Mouse (Mus musculus) liver, postnatal 0 days (tissue): ENCODE measurements at regions not wholly inside any gene's neighbourhood (a gene's known extent, or its start where the extent isn't known, plus 50 kb on each side); places are given as distances from the start of the nearest gene placed in this dataset.

Source experiments
- ATAC-seq: fragments of 200-750 bp; cut with Nextera tagmentation; 2 replicates; pipeline ENCODE4 v1.8.0; 2017; ENCODE audit warnings: mild to moderate bottlenecking, moderate library complexity
- DNase-seq: peaks from one replicate; pipeline ENCODE4 v3.0.0-alpha.2; 2016
- H3K27ac ChIP-seq: fragments of 300-500 bp; sonication (generic); 2 replicates; pipeline ENCODE4 v1.5.1; 2014; ENCODE audit warnings: antibody characterized with exemption, moderate library complexity, mild to moderate bottlenecking, low read depth
- H3K27me3 ChIP-seq: fragments of 300-500 bp; sonication (generic); 2 replicates; pipeline ENCODE4 v1.6.1; 2014; ENCODE audit warnings: low read length, control low read depth, mixed read lengths; ENCODE audit not compliant: insufficient read depth
- H3K36me3 ChIP-seq: fragments of 300-500 bp; sonication (generic); replicated peaks from 2 replicates; pipeline ENCODE4 v1.6.1; 2014; ENCODE audit warnings: mild to moderate bottlenecking, control low read depth, low read length, moderate library complexity, mixed read lengths; ENCODE audit not compliant: insufficient read depth
- H3K4me1 ChIP-seq: fragments of 300-500 bp; sonication (generic); 2 replicates; pipeline ENCODE4 v1.6.1; 2014; ENCODE audit warnings: antibody characterized with exemption, mild to moderate bottlenecking, control low read depth; ENCODE audit not compliant: insufficient read depth
- H3K4me2 ChIP-seq: fragments of 300-500 bp; sonication (generic); 2 replicates; pipeline ENCODE4 v1.6.1; 2014; ENCODE audit warnings: low read depth, mild to moderate bottlenecking, low read length, moderate library complexity, mixed read lengths
- H3K4me3 ChIP-seq: fragments of 300-500 bp; sonication (generic); 2 replicates; pipeline ENCODE4 v1.5.1; 2014; ENCODE audit warnings: low read depth, low read length
- H3K9ac ChIP-seq: fragments of 300-500 bp; sonication (generic); replicated peaks from 2 replicates; pipeline ENCODE4 v1.6.1; 2014; ENCODE audit warnings: mild to moderate bottlenecking, moderate library complexity
- H3K9me3 ChIP-seq: fragments of 300-500 bp; sonication (generic); 2 replicates; pipeline ENCODE4 v1.6.1; 2016; ENCODE audit warnings: mild to moderate bottlenecking, control low read depth, low read length, mixed read lengths
- CTCF ChIP-seq: sonication (generic); IDR thresholded peaks from 2 replicates; pipeline ENCODE4 v1.5.1; 2016; ENCODE audit warnings: antibody characterized with exemption, low read depth
- EP300 ChIP-seq: IDR thresholded peaks from 2 replicates; pipeline ENCODE4 v1.6.1; 2016; ENCODE audit warnings: antibody characterized with exemption, low read depth, mild to moderate bottlenecking
- WGBS: fragments of 180-500 bp; shearing (Covaris S2); extraction: QIAGEN DNeasy Blood & Tissue Kit; methylation state at CpG from one replicate; pipeline ENCODE4 v1.1.7; 2014; ENCODE audit not compliant: insufficient replicate concordance; 5-methylcytosine and 5-hydroxymethylcytosine counted together

DNA sequence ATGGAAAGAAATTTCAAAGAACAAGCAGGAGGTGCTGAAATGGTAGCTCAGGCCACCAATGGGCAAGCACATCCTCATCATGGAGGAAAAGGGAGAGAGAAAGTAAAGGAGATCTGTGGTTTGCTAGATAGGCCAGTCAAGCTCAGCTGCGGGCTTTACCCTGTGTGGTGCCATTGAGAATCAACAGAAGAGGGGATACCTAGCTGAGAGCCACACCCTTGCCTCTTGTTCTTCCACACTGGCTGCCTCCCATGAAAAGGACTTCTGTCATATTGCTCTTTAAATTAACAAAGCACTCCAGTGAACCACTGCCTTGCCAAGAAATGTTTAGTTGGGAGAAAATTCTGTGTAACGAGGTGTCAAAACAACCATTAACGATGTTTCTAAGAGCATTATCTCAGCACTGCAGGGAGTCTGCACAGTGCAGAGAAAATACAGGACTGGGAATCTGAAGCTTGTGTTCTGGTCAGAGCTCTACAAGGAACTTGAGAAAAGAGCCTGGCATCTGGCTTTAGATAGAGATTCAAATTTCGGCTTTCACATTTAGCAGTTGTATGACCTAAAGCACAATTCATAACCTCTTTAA, 510.7 kb upstream of the Tle4 start:
- Histone ChIP-seq H3K4me2 (no peak overlapping the region), H3K9ac (no peak overlapping the region), H3K9me3 (no peaks in the 10 kb centered on the region), H3K27ac (no peak overlapping the region), H3K4me3 (no peak overlapping the region), H3K36me3 (no peaks in the 10 kb centered on the region), H3K27me3 (no peaks in the 10 kb centered on the region), H3K4me1 (no peaks in the 10 kb centered on the region)
- 80% methylated on average over 4 of the region's 4 CpGs for WGBS
- DNase-seq (no peak), ATAC-seq (no peak)
- TF ChIP-seq CTCF (no peak), EP300 (no peak)

DNA sequence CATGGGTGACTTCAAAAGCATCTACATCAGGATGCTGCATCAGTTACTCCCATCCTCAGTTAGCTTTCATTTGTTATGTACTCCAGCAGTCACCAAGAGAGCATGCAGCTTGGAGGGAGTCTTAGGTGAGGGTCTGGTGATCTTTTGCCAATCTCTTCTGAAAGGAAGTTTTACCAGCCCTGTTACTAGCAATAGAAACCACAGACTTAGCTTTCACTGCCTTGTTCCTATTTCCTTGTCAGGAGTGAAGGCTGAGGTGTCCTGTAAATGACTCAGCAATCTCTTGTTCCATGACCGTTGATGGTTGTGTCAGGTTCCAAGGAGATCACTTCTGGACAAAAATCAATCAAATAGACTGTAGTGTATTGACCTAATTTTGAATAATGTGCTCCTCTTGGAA, 497.2 kb upstream of the Tle4 start:
- no peaks in the 10 kb centered on the region for H3K27me3 ChIP-seq
- no peak overlapping the region for H3K4me3 ChIP-seq
- no peak for ATAC-seq
- H3K4me1 ChIP-seq, result no peaks in the 10 kb centered on the region
- H3K4me2 ChIP-seq, result no peak overlapping the region
- no peaks in the 10 kb centered on the region for H3K36me3 ChIP-seq
- H3K27ac ChIP-seq, result no peak overlapping the region
- no peak overlapping the region for H3K9ac ChIP-seq
- TF ChIP-seq CTCF (no peak), EP300 (no peak)
- WGBS, result 25% methylated on average over 1 of the region's 1 CpGs
- no peak for DNase-seq
- H3K9me3 ChIP-seq, result no peaks in the 10 kb centered on the region

DNA sequence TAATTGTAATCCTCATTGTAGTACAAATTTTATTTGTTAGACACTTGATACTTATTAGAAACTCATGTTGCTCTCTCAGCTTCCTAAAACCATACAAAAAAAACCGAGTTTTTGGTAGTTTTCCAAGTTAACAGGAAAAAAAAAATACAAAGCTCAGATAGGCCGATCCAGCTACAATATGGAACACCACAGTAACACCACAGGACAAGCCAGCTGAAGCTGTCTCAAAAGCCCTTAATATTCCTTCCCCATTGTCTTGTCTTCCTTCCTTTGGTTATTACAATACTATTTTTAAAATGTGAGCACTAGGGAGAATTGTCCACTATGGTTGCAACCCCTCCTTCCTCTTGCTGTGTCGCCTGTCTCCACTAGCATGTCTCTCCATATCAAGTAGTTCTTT, 495.7 kb upstream of the Tle4 start:
- Histone ChIP-seq H3K4me1 (no peaks in the 10 kb centered on the region), H3K4me2 (no peak overlapping the region), H3K9me3 (no peaks in the 10 kb centered on the region), H3K27ac (no peak overlapping the region), H3K27me3 (no peaks in the 10 kb centered on the region), H3K4me3 (no peak overlapping the region), H3K36me3 (no peaks in the 10 kb centered on the region), H3K9ac (no peak overlapping the region)
- ATAC-seq (no peak), DNase-seq (no peak)
- no peak for TF ChIP-seq CTCF
- no peak for TF ChIP-seq EP300
- 58% methylated on average over 3 of the region's 3 CpGs for WGBS

DNA sequence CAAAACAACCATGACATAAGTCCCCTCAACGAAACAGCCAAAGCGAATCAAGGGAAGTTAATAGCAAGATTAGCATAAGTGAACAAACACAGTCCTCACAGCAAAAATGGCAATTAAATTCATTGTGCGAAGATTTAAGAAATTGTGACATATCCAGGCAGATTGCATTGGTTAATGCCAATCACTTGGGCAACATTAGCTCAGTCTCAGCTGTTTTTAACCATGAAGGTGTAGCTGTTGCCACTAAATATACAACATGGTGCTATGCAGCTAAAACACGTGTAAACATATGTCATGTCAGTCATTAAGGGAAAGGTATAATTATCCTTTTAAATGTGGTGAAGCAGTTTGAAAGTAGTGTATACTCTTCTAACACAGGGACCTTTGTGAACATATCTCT, 482.8 kb upstream of the Tle4 start:
- TF ChIP-seq EP300, result no peak
- ATAC-seq (no peak), DNase-seq (no peak)
- no peak overlapping the region for H3K4me2 ChIP-seq
- no peak overlapping the region for H3K4me3 ChIP-seq
- no peak overlapping the region for H3K9ac ChIP-seq
- no peaks in the 10 kb centered on the region for H3K27me3 ChIP-seq
- H3K9me3 ChIP-seq, result no peaks in the 10 kb centered on the region
- H3K4me1 ChIP-seq, result no peaks in the 10 kb centered on the region
- WGBS, result 82% methylated on average over 4 of the region's 4 CpGs
- no peak overlapping the region for H3K27ac ChIP-seq
- no peaks in the 10 kb centered on the region for H3K36me3 ChIP-seq

DNA sequence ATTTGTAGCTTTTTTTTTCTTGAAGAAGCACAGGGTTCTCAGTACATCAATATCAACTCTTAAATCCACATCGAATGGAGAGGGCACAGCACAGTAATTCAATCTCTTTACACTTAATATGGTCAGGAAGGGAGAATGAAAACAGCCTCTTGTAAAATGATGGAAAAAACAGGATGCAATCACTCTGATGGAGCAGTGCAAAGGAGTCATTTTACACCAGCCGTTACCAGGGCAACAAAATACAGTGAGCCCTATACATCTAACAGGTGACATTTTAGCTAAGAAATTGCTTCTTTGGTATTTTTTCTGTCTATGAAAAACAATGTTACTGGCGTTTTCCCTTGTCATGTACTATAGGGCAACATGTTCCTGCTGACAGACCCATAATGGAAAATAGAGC, 459.9 kb upstream of the Tle4 start:
- ATAC-seq (no peak), DNase-seq (no peak)
- H3K4me1 ChIP-seq, result no peaks in the 10 kb centered on the region
- no peak overlapping the region for H3K4me2 ChIP-seq
- TF ChIP-seq EP300 (no peak), CTCF (no peak)
- H3K9me3 ChIP-seq, result no peaks in the 10 kb centered on the region
- WGBS, result 74% methylated on average over 3 of the region's 3 CpGs
- H3K27me3 ChIP-seq, result no peaks in the 10 kb centered on the region
- no peaks in the 10 kb centered on the region for H3K36me3 ChIP-seq
- no peak overlapping the region for H3K27ac ChIP-seq
- H3K4me3 ChIP-seq, result no peak overlapping the region
- no peak overlapping the region for H3K9ac ChIP-seq

DNA sequence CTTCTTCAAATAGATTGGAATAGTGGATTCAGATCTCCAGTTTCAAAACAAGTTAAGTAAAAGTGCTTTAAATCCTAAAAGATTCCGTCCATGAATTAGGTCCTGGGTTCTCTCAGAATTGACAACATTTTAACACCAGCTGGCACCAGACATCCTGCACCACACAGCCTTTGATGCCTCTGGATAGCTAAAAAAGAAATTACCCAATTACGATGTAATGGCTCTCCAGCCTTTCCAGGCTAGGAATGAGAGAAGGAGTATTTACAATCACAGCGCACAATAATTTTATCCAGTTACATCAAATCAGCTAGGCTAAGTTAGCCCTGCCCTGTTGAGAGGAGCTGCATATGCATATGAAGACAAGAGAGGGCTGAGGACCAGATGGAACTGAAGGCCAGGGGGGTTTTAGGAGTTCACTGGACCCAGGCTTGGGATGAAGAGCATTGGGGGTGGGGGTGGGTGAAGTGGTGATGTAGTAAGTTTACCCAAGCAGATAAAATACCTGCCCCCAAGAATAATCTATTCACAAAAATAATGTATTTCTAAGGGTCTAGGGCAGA, 455.8 kb upstream of the Tle4 start:
- H3K9ac ChIP-seq, result no peak overlapping the region
- ATAC-seq, result no peak
- 73% methylated on average over 3 of the region's 3 CpGs for WGBS

More for the DNA sequence above, 455.8 kb upstream of the Tle4 start:
- Histone ChIP-seq H3K9me3 (no peaks in the 10 kb centered on the region), H3K36me3 (no peaks in the 10 kb centered on the region), H3K4me3 (no peak overlapping the region), H3K27me3 (no peaks in the 10 kb centered on the region), H3K4me1 (no peaks in the 10 kb centered on the region), H3K27ac (no peak overlapping the region), H3K4me2 (no peak overlapping the region)
- TF ChIP-seq EP300 (no peak), CTCF (no peak)
- DNase-seq, result no peak
